Mouse (Mus musculus): ENCODE results near the gene Ltb.

Ltb gene

DNA sequence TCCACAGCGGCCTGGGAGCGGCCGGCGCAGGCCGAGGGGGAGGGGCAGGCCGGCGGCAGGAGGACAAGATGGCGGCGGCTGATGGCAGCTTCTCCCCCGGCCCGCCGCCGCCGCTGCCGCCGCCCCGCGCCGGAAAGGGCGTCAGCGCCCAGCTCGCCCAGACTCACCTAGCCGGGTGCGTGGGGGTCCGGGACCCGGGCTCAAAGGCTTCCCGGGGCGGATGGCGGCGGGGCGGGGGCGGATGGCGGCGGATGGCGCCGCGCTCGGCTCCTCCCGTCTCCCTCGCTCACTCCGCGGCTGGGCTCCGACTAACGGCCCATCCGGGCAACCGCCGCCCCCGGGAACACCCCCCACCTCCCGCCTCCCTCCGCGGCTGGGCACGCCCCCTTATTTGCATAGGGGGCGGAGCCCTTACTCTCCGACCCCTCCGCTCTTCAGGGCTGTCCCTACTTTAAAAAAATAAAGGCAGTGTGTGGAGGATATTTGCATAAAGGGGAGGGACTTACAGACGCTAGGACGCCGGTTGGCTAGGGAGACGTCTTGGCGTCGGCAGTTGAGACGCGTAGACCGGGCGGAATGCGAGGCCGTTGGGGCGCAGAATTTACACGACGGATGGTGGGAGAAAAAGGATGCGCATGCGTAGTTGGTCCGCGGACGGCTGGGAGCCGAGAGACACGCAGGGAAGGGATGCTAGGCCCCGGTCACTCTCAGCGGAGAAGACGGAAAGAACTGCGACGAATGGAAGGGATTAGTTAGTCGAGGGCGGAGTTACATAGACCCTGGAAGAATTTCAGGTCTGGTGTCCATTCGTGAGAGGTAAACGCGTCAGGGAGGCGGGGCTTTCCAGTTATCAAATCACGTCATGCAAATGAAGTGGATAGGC lies 29.4 kb upstream of the Ltb start, which contains the start of gene Prrc2a:
TSS of gene Prrc2a (minus strand) at position 330 of the 883 bp plus-strand sequence.
- peak; percentile 95 for DNase-seq (ENCODE audit: low read depth in 2 of 2, low spot score in 2 of 2)

GRCm38 (mm10) chr17:35165451-35166155 lies 28.6 kb upstream of the Ltb start:
- DNase-seq (ENCODE audit: low read depth in 2 of 2, low spot score in 2 of 2): no peak

GRCm38 (mm10) chr17:35166352-35167035 lies 27.7 kb upstream of the Ltb start:
- DNase-seq (ENCODE audit: low read depth in 2 of 2, low spot score in 2 of 2): peak; percentile 65 to 81

DNA sequence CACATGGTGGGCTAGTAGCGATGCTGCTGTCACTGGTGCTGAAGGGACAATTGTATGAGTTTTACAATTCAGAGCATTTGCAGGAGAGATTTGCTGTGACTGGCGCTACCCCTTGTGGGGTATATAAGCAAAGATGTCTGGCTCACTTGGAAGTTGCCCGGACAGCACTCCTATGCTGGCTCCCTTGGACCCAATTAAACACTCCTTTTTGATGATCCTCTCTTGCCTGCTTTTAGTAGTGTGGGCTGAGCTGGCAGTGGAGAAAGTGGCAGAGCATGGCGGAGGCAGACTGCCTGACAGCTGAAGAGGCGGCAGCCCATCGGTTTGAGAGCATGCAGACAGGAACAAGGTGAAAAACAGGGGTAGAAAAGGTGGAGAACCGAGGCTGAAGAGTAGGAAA lies 26.4 kb upstream of the Ltb start:
- DNase-seq (ENCODE audit: low read depth in 2 of 2, low spot score in 2 of 2): no peak

GRCm38 (mm10) chr17:35168541-35169207 lies 25.6 kb upstream of the Ltb start:
- DNase-seq (ENCODE audit: low read depth in 2 of 2, low spot score in 2 of 2): peak; percentile 33 to 49

GRCm38 (mm10) chr17:35172445-35173234 lies 21.6 kb upstream of the Ltb start:
- no peak for DNase-seq (ENCODE audit: low read depth in 2 of 2, low spot score in 2 of 2)

DNA sequence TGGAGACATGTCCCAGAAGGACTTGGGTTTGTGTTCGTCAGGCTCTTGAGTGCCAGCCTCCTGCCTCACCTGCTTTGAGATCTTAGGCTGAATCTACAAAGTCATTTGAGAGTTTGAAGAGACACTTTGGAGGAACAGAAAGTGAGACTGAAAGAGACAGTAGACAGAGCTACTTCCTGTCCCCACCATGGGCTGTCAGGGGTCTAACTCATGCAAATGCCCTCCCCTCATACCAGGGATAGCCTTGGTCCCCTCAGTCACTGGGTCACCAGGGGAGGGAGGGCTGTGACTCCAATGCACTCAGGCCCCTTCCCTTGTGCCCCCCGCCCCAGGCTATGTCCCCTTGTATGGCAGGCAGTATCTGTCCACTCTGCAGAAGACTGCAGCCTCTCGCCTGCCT lies 20.9 kb upstream of the Ltb start:
- DNase-seq (ENCODE audit: low read depth in 2 of 2, low spot score in 2 of 2): no peak

GRCm38 (mm10) chr17:35174201-35174977 lies 19.9 kb upstream of the Ltb start:
- DNase-seq (ENCODE audit: low read depth in 2 of 2, low spot score in 2 of 2): no peak

DNA sequence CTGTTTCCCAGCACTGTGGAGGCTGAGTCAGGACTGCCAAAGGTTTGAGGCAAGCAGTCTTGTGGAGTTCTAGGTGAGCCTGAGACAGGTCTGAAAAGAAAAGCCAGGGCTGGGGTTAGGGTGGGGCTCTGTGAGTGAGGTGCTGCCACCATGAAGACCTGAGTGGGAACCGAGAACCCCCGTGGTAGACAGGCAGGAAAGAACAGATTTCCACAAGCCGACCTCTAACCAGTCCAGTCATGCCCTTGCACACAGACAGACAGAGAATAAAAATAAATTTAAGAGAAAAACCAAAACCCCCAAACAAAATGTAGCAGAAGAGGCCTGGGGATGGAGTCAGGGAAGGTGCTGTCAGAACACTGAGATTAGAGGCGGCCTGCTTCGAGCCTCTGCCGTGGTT lies 18.9 kb upstream of the Ltb start:
- DNase-seq (ENCODE audit: low read depth in 2 of 2, low spot score in 2 of 2): no peak

DNA sequence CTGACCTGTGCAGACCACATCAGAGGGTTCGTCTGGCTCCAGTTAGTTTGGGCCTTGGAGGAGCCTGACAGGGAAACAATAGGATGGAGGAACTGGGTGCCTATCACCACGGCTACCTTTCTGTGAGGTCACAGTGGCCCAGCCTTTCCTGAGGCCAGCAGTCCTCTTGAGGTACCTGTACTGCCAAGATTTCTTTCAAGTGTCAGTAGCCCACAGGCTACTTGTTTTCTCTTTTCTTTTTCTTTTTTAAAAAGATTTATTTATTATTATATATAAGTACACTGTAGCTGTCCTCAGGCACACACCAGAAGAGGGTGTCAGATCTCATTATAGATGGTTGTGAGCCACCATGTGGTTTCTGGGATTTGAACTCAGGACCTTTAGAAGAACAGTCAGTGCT lies 18.3 kb upstream of the Ltb start, which contains the start of gene Aif1:
TSS of gene Aif1 (minus strand) at position 101 of the 400 bp plus-strand sequence.
- DNase-seq (ENCODE audit: low read depth in 2 of 2, low spot score in 2 of 2): no peak

GRCm38 (mm10) chr17:35178528-35178927 lies 15.7 kb upstream of the Ltb start:
- peak; percentile 72 to 81 for DNase-seq (ENCODE audit: low read depth in 2 of 2, low spot score in 2 of 2)

DNA sequence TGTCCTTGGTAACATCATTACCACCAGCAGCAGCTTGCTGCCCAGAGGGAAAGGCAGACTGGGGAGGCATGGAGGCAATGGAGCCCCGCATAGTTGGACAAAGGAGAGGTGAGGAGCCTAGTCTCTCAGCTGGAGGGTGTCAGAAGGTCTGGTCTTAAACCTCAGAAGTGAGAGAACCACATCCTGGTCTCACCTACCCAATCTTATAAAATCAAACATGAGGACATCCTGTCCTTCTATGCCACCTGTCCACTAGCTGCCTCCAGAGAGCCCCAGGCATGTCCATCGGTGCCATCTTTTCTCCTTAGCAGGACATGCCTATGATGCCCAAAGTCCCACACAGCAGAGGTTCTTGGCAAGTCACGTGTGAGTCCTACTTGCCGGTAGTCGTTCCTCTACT lies 14.1 kb upstream of the Ltb start:
- DNase-seq (ENCODE audit: low read depth in 2 of 2, low spot score in 2 of 2): no peak

GRCm38 (mm10) chr17:35185639-35186611 lies 8.3 kb upstream of the Ltb start:
- peak; percentile 51 to 76 for DNase-seq (ENCODE audit: low read depth in 2 of 2, low spot score in 2 of 2)

GRCm38 (mm10) chr17:35186681-35187080 lies 7.6 kb upstream of the Ltb start:
- peak in 1 of 2 experiments; percentile 59 for DNase-seq (ENCODE audit: low read depth in 2 of 2, low spot score in 2 of 2)

DNA sequence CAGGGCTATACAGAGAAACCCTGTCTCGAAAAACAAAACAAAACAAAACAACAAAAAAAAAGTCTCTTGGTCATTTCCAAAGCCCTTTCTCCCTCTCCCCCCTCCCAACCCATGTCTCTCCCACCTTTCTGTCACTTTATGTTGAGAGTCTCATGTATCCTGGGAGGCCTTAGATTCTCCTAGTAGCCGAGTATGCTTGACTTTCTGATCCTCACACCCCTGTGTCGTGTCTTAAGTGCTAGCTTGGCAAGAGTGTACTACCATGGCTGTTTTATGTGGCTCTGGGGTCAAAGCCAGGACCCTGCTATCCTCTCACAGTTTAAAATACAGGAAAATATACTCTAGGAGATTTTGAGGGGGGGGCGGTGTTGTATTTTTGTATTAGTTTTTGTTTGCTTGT lies 6.9 kb upstream of the Ltb start:
- DNase-seq (ENCODE audit: low read depth in 2 of 2, low spot score in 2 of 2): no peak

- no peak for DNase-seq (ENCODE audit: low read depth in 2 of 2, low spot score in 2 of 2)
Observed at GRCm38 (mm10) chr17:35187959-35188610, 6.2 kb upstream of the Ltb start, which contains the start of gene Lst1. Gene Lst1 (minus strand): TSS chr17:35188439.

DNA sequence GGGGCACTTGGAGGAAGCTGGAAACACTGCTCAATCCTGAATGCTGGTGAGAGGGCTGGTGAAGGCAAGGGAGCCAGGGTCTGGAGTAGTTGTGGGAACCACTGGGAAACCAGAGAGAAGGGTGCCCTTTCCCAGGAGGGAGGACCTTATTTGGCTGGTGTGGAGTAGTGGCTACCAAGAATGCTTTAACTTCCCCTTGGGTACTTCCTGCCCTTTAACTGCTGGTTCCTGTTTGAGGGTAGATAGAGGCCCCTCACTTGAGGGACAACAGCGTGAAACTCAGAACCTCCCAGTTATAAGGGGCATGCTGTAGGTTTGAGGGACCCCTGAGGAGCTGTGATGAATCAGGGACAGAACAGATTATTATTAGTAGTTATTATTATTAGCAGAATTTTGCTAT lies 5.1 kb upstream of the Ltb start:
- no peak for DNase-seq (ENCODE audit: low read depth in 2 of 2, low spot score in 2 of 2)

DNA sequence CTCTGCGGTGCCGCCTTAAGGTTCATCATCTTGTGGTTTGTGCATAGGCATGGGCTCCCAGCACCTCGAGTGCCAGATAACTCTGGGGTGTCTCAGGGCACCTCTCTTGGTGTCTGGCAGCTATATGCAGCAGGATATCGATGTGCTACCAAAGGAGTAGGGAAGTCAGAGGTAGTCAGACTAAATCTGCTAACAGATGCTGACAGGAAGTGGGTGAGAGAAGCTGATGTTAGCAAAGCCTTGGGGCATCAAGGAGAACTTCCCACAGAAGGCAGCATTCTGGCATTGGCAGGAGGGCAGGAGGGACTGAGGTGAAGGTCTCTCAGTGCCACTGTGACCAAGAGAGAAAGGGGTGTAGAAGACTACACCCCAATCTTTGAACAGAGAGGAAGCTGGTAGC lies 4.1 kb upstream of the Ltb start:
- peak; percentile 52 to 58 for DNase-seq (ENCODE audit: low read depth in 2 of 2, low spot score in 2 of 2)

Measured in CD8-positive naive resting alpha-beta T cell, adult 2 months (primary cell).